Comparison of ENCODE assay signal across 8 mouse cellular contexts in the genomic region with DNA sequence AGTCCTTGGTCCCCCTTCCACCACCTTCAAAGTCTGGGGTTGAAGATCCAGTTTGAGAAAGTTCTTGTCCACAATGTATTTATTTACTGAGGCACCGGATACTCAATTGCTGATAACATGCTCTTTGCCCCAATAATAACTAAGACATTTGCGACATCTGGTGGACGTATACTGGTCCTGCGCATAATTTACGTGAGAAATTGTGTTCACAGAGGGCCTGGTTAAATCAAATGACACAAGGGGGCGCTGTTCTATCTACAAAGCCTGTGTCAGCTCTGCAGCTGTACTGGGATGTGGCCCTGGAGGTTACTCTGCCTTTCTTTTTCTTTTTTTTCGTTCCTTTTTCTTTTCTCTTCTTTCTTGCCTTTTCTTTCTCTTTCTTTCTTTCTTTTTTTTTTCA. TPM values are rescaled to one million over a fixed set of nuclear protein-coding genes. Genes with fewer than 3 reads are reported as not detected.
DNase-seq lines count a peak whose midpoint lies in the region; ATAC-seq lines count a peak whose summit lies in the region.

No protein-coding gene starts in this region.

- no peaks in the 10 kb centered on the region for H3K4me1 ChIP-seq in liver, embryonic 16.5 days (ENCODE audit: control insufficient read depth, low read depth, low read length)

- H3K9me3 ChIP-seq in liver, embryonic 16.5 days (replicated peaks; ENCODE audit: control insufficient read depth, low read length): no peaks in the 10 kb centered on the region

- peak; percentile 81 for ATAC-seq in CD4-positive, CD25-positive, alpha-beta regulatory T cell, adult 4 months
- peak; percentile 92 for ATAC-seq in granulocyte monocyte progenitor cell, adult 5-6 weeks (replicated peaks; ENCODE audit: poor library complexity, severe bottlenecking)
- 0 out of 2 replicates have a peak, but pooled peaks have one; percentile 40 for ATAC-seq in liver, embryonic 16.5 days (ENCODE audit: low read depth)

- no peak overlapping the region for H3K27ac ChIP-seq in liver, embryonic 16.5 days (ENCODE audit: low read length)

- no peaks in the 10 kb centered on the region for H3K36me3 ChIP-seq in liver, embryonic 16.5 days (ENCODE audit: control insufficient read depth, insufficient read depth)

- no peak overlapping the region for H3K4me3 ChIP-seq in liver, embryonic 16.5 days (ENCODE audit: low read depth, low read length)

- no peak overlapping the region for H3K4me2 ChIP-seq in liver, embryonic 16.5 days (ENCODE audit: low read depth, low read length)

- H3K27me3 ChIP-seq in liver, embryonic 16.5 days (ENCODE audit: control insufficient read depth, insufficient read depth, low read depth, low read length): no peaks in the 10 kb centered on the region

- H3K9ac ChIP-seq in liver, embryonic 16.5 days (ENCODE audit: low read depth, low read length): no peak overlapping the region

- peak; percentile 45 for DNase-seq in adrenal gland, adult 8-10 months
- peak; percentile 94 for DNase-seq in embryo, embryonic 11 days
- peak; percentile 77 to 88 for DNase-seq in kidney, postnatal 25 days
- peak; percentile 62 for DNase-seq in ovary, postnatal 14 days (ENCODE audit: low spot score)
- DNase-seq in thymus, postnatal 14 days: peak; percentile 82

- WGBS in liver, embryonic 16.5 days (ENCODE audit: insufficient replicate concordance): 5% methylated on average over 7 of the region's 7 CpGs

RNA-seq across cellular contexts. Expression of a gene that starts 39.2 kb away (rescaled TPM):
- polyA plus RNA-seq in CD4-positive, CD25-positive, alpha-beta regulatory T cell, adult 4 months (2017; shearing (Covaris generic)): 10 to 100 TPM; 32.9 to 35.5 TPM
- 1 to 10 TPM; 1.2 to 2.5 (median 1.4) TPM for total RNA-seq in adrenal gland, adult 8-10 months (2022)
- total RNA-seq in granulocyte monocyte progenitor cell, adult 5-6 weeks (2014; fragmentation: Nextera tagmentation): 63.2 and 75.7 TPM in 2 replicates
- 130 and 145 TPM in 2 replicates for total RNA-seq in granulocyte monocyte progenitor cell, adult 5-6 weeks (2017)
- 12.8 and 13.7 TPM in 2 replicates for polyA plus RNA-seq in liver, embryonic 16.5 days (2015; fragmentation: Nextera tagmentation; extraction: Ambion mirVana)

Comparison
In these comparisons a context has a peak if more than half of its experiments do, and no peak if none do; other contexts are left out.
1. ATAC-seq: peak in every context shown above with its lines; median percentile 92 in granulocyte monocyte progenitor cell, adult 5-6 weeks; 81 in CD4-positive, CD25-positive, alpha-beta regulatory T cell, adult 4 months; 40 in liver, embryonic 16.5 days.
2. RNA of a gene that starts 39.2 kb away (total RNA-seq): 63.2 to 145 TPM in granulocyte monocyte progenitor cell, adult 5-6 weeks; 1.2 to 2.5 TPM in adrenal gland, adult 8-10 months; every median in the first group is over 10 times any median in the second.
3. Peak in every context shown above with its lines, with median percentiles within 50 percentile points of each other: DNase-seq.